Mouse (Mus musculus): ENCODE data around the gene Sfmbt1. TPM values are rescaled to one million over a fixed set of nuclear protein-coding genes. Genes with fewer than 3 reads are reported as not detected.
A peak's percentile ranks its signal among the peaks of the same experiment; 100 is the strongest.

Sfmbt1 gene
- 10 to 100 TPM; 26.7 TPM for total RNA-seq (2021)

DNA sequence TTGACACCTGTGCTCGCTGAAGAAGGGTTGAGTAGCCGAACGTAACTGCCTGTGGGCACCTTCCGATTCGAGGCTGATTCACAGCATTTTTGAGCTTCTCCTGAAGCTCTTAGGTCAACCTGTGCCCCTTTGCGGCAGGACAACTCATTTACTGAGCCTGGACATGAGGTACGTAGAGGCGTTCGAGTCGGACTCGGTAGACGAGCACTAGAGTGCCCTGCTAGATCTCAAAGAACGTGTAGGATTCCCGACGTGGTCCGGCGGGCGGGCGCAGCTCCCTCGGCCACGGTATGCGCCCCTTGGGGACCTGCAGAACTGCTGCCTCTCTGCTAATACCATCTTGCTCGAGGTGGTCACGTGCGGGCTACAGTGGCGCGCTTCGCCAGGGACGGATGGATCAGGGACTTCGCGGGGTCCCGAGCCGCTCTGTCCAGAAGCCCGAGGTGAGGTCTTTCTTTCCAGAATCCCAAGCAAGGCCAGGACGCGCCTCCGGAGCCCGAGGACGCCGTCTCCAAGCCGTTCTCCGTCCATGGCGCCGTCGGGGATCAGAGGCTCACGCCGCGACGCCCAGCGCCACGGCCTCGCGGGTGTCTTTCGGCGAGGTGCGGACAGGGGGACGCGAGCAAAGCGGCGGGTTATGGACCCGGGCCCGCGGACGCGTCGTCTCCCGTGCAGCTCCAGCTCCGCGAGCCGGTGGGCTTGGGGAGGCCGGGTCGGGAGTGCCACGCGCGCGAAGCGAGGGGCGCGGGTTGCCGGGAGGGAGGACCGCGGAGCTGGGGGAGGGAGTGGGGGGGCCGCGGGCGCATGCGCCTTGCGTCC lies at the start of gene Sfmbt1:
TSS of gene Sfmbt1 (plus strand) at position 51 of the 819 bp plus-strand sequence.
- intact Hi-C loops (cut with DNase I): loop anchor here (5.0 kb wide), 1 partner anchor 72 kb away; no protein-coding TSS in a partner anchor
- DNase-seq (ENCODE audit: extremely low spot score in 1 of 2, low spot score in 2 of 2): no peak

DNA sequence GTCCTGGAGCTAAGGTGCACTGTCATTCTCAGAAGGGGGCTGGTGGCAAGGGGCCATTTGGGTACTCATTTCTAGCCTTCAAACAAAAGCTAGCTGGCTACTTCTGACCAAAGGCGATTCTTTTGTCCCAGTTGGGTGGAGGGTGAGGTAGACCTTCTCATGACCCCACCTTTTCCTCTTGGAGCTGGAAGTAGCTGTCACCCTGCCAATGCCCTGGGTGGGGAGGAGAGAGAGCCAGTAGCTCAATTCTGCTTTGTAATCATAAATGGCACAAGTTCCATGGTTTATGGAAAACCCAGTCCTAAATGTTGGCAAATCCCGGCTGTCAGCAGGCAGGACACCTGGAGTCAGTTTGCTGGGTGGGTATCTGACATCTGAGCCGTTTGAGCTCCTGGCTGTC lies 48.6 kb upstream of the Sfmbt1 start:
- peak in 1 of 2 experiments; percentile 60 for DNase-seq (ENCODE audit: extremely low spot score in 1 of 2, low spot score in 2 of 2)
- intact Hi-C loops (cut with DNase I): no loop called here

DNA sequence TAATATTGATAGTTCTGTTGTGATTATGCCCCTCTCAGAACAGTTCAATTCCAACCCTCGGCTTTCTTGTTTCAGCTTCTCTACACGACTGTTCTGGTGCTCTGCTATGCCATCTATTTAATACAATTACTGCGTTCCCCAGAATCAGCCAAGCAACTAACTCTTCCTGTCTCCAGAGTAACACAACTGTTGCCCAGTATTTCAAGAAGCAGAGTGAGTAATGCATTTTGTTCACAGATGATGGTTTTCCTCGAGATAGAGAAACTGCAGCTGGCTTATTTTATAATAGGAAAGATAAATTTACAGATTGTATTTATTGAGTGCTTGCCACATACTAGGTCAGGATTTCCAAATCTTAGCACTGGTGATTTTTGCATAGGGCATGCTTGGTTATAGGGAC lies 48.0 kb upstream of the Sfmbt1 start:
- intact Hi-C loops (cut with DNase I): no loop called here
- DNase-seq (ENCODE audit: extremely low spot score in 1 of 2, low spot score in 2 of 2): peak in 1 of 2 experiments; percentile 17

DNA sequence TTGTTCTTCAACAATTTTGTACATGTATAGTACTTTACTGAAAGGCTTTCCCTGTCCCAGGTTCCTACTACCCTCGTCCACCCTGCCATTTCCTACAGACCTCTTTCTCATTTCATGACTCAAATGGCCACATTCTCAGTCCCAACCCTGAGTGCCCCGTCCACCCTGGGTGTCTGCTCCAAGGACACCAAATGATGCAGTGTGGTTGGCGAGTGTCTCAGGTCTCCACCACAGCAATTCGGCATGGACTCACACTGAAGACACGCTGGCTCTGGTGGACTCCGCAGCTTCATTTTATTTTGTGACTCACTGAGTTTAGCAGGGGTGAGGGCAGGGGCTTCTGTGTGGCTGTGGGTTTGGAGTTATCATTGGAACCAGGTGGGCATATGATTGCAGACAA lies 44.5 kb upstream of the Sfmbt1 start:
- DNase-seq (ENCODE audit: extremely low spot score in 1 of 2, low spot score in 2 of 2): no peak
- intact Hi-C loops (cut with DNase I): no loop called here

DNA sequence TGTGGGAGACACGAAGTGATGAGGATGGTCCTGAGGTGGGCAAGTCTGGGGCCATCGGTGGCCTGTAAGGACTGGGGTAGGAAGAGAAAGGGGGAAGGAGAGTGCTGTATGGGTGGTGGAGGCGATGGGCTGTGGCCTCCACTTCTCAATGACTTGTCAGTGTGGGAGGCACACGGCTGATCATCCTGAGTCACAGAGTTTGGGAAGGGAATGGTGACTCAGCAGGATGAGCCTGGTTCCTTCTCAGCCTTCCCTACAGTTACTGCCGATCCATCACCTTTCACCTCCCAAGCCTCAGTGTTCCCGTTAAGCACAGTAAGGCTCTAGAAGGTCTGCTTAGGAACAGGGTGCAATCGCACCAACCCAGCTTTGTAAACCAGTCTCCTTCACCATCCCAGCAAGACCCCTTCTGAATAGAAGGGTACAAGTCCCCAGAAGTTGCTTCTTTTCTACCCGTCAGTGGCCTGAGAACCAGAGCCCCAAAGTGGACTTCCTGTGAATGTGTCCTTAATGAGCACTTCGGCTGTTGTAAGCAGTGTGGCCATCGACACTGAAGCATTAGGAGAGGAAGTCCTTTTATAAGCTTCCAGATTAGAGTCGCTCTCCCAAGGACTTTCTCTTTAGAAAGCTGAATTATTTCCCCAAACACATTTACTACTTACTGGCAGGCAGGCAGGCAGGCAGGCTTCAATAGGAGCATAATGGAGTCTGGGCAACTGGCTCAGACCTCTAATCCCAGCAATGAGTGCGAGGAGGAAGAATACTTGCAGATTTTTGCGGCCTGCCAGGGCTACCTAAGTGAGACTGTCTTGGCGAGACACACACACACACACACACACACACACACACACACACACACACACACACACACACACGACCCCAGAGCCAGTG lies 43.3 kb upstream of the Sfmbt1 start:
- no peak for DNase-seq (ENCODE audit: extremely low spot score in 1 of 2, low spot score in 2 of 2)
- intact Hi-C loops (cut with DNase I): no loop called here

DNA sequence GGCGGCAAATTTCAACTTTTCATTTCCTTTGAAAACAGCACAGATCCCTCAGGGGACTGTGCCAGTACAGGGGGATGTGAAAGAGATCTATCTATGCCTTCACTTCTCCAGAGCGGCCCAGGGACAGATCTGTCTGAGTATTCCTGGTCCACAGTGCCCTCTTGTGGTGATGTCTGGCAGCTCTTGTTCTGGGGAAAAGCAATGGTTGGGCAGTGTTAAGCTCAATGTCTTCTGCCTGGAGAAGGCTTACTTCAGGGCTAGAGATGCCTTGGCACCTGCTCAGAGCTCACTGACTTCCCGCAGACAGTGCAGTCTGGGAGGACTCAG lies 42.7 kb upstream of the Sfmbt1 start:
- intact Hi-C loops (cut with DNase I): loop anchor here (2.0 kb wide), 1 partner anchor 81 kb away; no protein-coding TSS in a partner anchor
- peak; percentile 90 to 91 for DNase-seq (ENCODE audit: extremely low spot score in 1 of 2, low spot score in 2 of 2)

DNA sequence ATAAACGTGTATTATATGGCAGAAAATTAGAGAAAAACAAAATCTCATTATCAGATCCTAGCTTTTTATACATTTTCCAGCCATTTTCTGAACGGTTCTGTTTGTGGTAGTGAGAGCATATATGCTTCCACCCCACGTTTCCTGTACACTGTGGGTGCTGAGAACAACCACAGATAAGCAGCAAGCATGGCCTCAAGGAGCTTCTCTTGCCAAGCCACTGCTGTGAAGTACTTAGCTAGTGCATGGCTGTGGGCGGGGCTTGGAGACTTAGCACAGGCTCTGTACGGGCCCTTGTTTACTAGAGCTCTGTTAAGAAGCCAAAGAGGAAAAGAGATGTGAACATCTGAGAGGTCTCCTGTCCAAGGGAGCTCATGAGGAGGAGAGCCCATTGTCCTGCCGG lies 39.7 kb upstream of the Sfmbt1 start:
- no peak for DNase-seq (ENCODE audit: extremely low spot score in 1 of 2, low spot score in 2 of 2)
- intact Hi-C loops (cut with DNase I): no loop called here

DNA sequence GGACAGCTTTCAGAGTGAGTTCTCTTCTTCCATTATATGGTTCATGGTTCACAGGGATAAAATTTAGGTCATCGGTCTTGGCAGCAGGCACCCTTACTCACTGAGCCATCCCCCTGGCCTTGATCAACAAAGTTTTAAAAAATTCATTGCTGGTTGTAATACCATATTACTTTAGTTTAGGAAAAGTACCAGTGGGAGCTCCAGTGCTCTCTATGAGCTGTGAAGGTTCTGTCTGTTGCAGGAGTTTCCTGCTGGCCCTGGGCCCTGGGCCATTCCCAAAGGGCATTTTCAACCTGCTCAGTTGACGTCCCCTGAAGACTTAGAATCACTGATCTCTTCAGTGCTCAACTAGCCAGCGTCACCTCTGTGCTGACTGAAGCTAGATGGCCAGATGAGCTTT lies 32.5 kb upstream of the Sfmbt1 start:
- no peak for DNase-seq (ENCODE audit: extremely low spot score in 1 of 2, low spot score in 2 of 2)
- intact Hi-C loops (cut with DNase I): no loop called here

DNA sequence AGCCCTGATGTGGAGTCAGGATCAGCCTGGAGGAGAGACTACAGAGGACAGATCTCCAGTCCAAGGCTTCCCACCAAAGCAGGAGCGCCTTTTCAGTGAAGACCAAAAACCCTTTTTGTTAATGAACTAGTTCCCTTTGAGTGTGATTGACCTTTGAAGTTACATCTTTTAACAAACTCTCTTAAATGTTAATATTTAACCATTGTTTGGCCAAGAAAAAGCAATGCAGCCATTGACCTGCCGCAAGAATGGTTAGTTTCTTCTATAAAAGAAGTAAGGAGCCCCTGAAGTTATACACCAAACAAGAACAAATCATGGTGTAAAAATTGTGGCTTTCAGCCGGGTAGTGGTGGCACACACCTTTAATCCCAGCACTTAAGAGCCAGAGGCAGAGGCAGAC lies 24.0 kb upstream of the Sfmbt1 start:
- intact Hi-C loops (cut with DNase I): no loop called here
- DNase-seq (ENCODE audit: extremely low spot score in 1 of 2, low spot score in 2 of 2): no peak

DNA sequence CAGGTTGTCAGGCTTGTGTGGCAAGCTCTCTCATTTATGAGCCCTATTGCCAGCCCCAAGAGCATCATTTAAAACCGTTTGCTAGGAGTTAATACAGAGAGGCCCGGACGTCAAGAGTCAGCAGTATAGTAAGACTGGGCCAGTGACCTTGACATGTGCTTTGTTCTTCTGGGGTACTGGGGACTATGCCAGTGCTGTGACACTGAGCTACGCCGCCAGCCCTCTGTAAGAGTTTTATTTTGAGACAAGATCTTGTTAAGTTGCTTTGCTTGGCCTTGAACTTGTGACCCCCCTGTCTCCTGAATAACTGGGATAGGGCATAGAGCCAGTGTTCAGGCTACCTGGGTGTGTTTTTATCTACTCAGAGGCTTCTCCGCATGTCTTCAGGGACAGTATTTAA lies 22.2 kb upstream of the Sfmbt1 start:
- no peak for DNase-seq (ENCODE audit: extremely low spot score in 1 of 2, low spot score in 2 of 2)
- intact Hi-C loops (cut with DNase I): no loop called here

DNA sequence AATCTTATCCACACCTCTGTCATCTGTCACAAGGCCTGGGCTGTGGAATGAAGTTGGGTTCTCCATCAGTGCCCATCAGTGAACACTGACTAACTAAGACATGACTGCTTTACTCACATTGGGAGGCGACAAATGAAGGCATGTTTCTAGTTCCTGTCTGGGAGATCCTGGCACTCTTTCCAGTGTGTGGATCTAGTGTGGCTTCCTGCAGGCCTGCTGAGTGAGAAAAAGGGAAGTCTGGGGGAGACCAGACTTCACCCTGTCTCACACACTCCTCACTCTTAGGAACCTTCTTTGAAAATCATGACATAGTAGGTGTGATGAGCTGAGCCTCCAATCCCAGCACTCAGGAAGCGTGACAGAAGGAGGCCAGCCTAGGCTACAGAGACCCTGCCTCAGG lies 19.9 kb upstream of the Sfmbt1 start:
- intact Hi-C loops (cut with DNase I): loop anchor here (5.0 kb wide), 1 partner anchor 168 kb away; no protein-coding TSS in a partner anchor
- peak in 1 of 2 experiments; percentile 23 for DNase-seq (ENCODE audit: extremely low spot score in 1 of 2, low spot score in 2 of 2)

DNA sequence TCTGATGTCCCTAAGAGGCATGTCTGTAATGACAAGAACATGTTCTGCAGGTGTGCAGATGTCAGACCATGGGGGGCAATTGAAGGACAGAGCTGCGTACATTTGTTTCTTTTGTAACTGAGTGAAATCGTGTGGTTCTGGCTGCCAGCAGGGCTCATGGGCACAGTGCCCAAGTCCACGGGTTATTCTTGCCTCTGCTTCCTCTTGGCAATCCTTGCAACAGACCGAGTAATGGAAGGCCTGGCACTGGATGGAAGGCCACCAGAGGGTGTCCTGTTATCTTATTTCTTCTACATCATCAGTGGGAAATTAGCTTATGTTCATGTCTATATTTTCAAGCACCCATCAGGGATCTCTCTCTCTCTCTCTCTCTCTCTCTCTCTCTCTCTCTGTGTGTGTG lies 19.0 kb upstream of the Sfmbt1 start:
- intact Hi-C loops (cut with DNase I): loop anchor here (5.0 kb wide), 1 partner anchor 167 kb away; no protein-coding TSS in a partner anchor
- DNase-seq (ENCODE audit: extremely low spot score in 1 of 2, low spot score in 2 of 2): peak; percentile 73 to 88

DNA sequence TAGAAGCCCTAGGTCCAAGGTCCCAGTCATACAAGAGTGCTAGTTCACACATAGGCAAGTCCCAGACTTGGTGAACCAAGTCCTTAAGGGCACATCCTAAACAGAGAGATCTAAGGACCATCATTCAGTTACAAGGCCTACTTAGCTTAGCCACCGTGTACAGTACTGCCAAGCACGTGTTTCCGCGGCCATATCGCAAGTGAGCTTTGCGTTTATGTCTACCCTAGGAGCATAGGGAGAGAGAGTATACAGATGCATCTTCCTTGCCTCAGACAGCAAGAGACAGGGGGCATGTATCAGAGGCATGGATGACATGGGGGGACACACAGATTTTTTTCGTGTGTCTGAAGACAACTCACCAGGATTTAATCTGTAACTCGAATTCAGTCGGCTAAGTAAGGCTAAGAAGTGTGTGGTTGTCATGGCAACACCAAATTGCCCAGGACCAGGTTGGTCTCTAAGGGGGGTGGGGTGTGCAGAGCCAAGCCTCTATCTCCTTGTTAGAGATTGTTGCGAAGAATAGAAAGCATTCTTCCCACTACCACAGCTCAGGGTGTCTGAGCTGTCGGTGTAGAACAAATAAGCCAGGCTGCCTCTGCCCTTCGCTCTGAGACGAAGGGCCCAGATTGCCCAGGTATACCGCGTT lies 17.1 kb upstream of the Sfmbt1 start:
- DNase-seq (ENCODE audit: extremely low spot score in 1 of 2, low spot score in 2 of 2): peak; percentile 39 to 45
- intact Hi-C loops (cut with DNase I): loop anchor here (5.0 kb wide), 1 partner anchor 165 kb away; no protein-coding TSS in a partner anchor

DNA sequence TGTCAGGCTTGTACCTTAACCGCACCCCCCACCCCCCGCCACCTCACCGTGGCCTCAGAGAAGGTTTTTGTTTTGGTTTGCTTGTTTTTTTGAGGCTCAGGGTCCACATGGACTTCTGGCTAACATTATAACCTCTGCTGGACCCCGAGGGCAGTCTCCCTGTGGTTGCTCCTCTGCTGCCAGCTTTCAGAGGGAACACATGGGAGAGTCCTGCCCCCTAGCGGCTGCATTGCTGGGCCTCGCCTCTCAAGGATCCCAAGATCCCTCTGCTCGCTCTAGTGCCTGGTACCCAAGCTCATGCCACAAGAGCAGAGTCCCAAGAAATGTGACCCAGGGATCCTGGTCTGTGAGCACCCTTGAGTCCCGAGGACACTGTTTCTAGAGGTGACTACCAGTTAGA lies 15.0 kb upstream of the Sfmbt1 start:
- intact Hi-C loops (cut with DNase I): loop anchor here (5.0 kb wide), 1 partner anchor 163 kb away; no protein-coding TSS in a partner anchor
- peak in 1 of 2 experiments; percentile 59 for DNase-seq (ENCODE audit: extremely low spot score in 1 of 2, low spot score in 2 of 2)

DNA sequence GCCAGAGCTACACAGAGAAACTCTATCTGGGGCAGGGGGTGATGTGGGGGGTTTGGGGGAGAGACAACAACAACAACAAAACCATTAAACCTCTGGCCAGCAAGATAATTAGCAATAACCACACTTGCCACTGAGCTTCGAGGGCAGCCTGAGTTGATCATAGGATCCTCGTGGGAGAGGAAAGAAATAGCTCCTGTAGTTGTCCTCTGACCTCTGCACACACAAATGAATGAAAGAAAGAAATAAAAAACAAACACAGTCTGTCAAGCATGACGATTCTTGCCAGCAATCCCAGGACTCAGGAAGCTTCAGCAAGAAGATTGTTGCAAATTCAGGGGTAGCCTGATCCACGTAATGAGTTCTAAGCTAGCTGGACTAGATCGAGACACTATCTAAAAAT lies 12.1 kb upstream of the Sfmbt1 start:
- intact Hi-C loops (cut with DNase I): no loop called here

DNA sequence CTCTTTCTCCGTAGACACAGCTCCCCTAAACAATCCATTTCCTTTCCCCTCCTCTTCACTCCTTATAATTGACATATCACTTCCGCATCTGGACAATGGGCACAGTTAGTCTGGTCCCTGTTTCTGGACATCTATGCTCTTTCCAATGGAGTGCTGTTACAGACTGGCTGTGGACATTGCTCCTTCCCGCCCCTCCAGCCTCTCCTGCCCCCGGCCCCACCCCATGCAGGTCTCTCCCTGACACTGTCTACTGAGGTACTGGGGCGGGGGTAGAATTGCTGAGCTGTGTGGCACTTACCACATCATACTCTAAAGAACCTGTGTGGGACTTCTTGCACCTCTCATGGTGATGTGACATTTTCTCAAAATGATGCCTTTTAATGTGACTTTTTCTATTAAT lies 11.6 kb upstream of the Sfmbt1 start:
- intact Hi-C loops (cut with DNase I): no loop called here
- no peak for DNase-seq (ENCODE audit: extremely low spot score in 1 of 2, low spot score in 2 of 2)

More for the DNA sequence above, 12.1 kb upstream of the Sfmbt1 start:
- no peak for DNase-seq (ENCODE audit: extremely low spot score in 1 of 2, low spot score in 2 of 2)

DNA sequence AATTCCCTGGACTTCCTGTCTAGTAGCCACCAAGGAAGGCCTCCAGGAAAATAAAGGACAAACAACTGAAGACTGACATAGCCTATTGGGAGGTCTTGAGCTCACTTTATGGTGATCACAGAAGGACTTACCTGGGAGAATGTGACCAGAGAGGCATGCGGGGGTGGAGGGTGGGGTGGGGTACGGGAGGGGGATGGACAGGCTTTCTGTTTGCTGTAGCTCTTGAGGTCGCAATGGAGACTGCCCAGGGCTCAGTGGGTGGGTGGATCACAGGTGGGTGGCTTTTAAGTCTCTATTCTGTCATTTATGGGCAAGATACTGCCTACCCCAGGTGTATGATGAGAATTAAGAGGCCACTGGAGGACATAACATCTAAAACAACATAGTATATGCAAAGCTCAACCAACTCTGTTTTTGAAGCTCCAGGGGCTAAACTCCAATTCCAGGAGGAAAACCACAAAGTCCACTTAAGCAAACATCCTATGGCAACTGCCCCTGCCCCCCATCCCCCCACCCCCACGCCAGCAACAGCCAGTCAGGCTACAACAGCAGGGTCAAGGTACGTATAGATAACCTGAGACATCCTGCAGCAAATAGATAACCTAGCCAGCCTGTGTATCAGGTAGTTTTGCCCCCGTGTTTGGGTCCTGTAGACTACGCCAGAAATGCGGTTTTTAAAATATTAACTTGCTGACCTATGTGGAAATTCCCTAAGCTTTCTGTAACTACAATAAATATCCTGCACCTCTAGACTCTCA lies 10.4 kb upstream of the Sfmbt1 start:
- intact Hi-C loops (cut with DNase I): no loop called here
- DNase-seq (ENCODE audit: extremely low spot score in 1 of 2, low spot score in 2 of 2): no peak

DNA sequence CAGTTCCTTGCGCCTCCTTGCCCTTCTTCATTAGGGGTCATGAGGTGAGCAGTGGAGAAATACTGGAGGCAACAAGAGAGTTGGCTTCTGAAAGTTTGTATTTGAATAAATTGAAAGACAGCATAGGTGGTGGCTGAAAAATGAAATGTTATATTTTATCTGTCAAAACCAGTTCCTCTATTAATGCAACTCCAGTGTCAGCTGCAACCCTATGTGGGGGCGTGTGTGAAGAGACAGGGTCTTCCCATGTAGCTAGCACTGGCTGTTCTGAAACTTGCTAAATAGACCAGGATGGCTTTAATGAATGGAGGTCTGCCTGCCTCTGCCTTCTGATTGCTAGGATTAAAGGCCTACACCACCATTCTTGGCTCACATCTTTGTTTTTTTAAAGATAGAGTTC lies 2.8 kb upstream of the Sfmbt1 start:
- no peak for DNase-seq (ENCODE audit: extremely low spot score in 1 of 2, low spot score in 2 of 2)
- intact Hi-C loops (cut with DNase I): no loop called here

DNA sequence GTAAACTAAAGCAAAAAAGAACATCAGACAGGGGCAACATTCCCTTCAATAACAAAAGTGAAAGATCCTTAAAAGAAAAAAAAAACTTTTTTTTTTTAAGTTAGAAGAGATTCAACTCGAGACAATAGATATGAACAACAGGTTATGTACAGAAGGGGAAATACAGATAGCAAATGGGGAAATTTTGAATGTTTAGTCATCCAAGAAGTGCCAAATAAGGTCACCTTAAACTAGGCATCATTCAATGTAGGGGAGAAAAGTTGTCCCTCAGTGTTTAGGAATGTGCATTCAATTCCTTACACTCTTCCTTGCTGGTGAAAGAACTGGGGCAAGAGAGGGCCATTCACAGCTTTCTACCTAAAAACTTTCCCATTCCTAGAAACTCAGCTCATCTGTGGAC lies 880 bp upstream of the Sfmbt1 start:
- DNase-seq (ENCODE audit: extremely low spot score in 1 of 2, low spot score in 2 of 2): no peak
- intact Hi-C loops (cut with DNase I): no loop called here

Data from left cerebral cortex, postnatal 10 days (tissue).